Mouse (Mus musculus): ENCODE results near the gene Sox5. TPM values are rescaled to one million over a fixed set of nuclear protein-coding genes. Genes with fewer than 3 reads are reported as not detected.
"Not testable (repeated sequence)": the region's sequence is repeated elsewhere in the genome, so short reads cannot be mapped to it uniquely, and the experiment has no call there.

The Sox5 gene
- polyA plus RNA-seq, 1 experiment from 2014 or later, result 198 TPM

GRCm38 (mm10) chr6:144201402-144202040 lies 580.3 kb downstream of the Sox5 start:
- no peaks in the 10 kb centered on the region for H3K36me3 ChIP-seq (ENCODE audit: poor library complexity, severe bottlenecking)
- no peaks in the 10 kb centered on the region for H3K27me3 ChIP-seq
- 0 out of 2 replicates have a peak overlapping the region, but pooled peaks have one; percentile 18 for H3K9ac ChIP-seq
- no peak for ATAC-seq
- H3K4me2 ChIP-seq, result peak overlapping the region; percentile 31
- no peak overlapping the region for H3K27ac ChIP-seq
- WGBS, result 78% methylated on average over 5 of the region's 5 CpGs
- no peaks in the 10 kb centered on the region for H3K9me3 ChIP-seq (replicated peaks)
- H3K4me3 ChIP-seq, result peak overlapping the region; percentile 1; the same call in 1 of the 2 replicates
- H3K4me1 ChIP-seq, result peaks cover 68% of the 10 kb centered on the region

DNA sequence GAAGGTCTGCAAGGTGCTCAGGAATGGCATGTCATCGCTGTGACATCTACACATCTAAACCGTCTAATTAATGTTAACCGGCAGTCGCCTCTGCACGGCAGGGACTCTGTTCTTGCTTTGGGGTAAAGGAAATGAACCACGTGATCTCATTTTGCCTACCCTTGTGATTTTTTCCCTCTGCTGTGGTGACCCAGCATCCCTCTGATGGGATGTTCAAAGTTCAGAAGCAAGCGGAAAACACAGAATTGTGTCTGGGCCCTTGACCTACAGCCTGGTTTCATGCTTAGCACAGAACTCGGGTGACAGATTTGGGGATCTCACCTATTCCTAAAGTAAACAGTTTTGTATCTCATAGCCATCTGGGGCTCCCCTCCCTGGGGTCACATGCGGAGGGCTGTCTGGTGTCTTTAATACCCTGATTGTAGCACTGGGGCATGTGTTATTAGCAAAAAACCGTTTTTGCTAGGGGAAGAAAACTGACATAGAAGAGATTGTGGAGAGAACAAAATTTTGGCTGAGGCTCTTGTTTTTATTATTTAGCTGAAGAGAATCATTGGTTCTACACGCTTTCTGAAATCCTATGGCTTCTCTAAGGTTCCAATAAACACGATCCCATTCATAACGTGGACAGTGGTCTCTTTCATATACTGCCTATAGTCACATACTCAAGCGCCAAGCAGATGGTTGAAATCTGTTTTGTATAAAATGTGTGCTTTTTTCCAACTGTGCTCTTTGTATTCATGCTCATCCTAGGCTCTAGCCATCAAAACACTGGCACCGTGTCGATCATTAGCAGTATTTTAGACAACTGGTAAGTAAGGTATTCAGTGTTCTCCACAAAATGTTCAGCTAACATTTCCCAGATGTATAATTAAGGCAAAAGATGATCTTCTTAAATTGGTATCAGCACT lies 584.3 kb downstream of the Sox5 start:
- Histone ChIP-seq H3K27me3 (no peaks in the 10 kb centered on the region), H3K4me1 (peaks cover 34% of the 10 kb centered on the region), H3K36me3 (ENCODE audit: poor library complexity, severe bottlenecking) (0 out of 2 replicates have a peak, but pooled peaks cover under 1% of the 10 kb centered on the region), H3K9ac (no peak overlapping the region), H3K4me2 (peak overlapping the region; percentile 33), H3K4me3 (no peak overlapping the region), H3K27ac (peak overlapping the region; percentile 65), H3K9me3 (replicated peaks) (no peaks in the 10 kb centered on the region)
- 52% methylated on average over 16 of the region's 16 CpGs for WGBS
- peak; percentile 63 for ATAC-seq

DNA sequence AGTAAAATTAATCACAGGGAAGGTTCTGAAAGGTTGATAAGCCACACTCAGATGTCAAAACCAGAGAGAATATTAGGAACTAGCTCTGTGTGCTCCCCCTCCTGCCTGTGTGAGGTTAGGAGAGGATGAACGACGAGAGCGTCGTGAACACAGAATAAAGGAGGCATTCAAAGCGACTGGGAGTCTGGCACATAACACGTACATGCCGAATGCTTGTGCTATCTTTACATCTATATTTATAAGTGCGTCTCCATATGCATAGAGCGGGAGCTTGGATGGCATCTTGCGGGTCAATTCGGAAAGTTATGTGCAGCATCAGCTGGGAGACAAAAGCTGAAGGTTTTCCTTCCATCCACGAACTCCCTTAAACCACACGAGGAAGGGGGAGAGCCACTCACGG lies 585.8 kb downstream of the Sox5 start:
- Histone ChIP-seq H3K9ac (no peak overlapping the region), H3K9me3 (replicated peaks) (peaks cover 12% of the 10 kb centered on the region; the same call in 1 of the 2 replicates), H3K4me2 (0 out of 2 replicates have a peak overlapping the region, but pooled peaks have one; percentile 10), H3K27me3 (no peaks in the 10 kb centered on the region), H3K4me1 (peaks cover 24% of the 10 kb centered on the region), H3K4me3 (no peak overlapping the region), H3K27ac (no peak overlapping the region), H3K36me3 (ENCODE audit: poor library complexity, severe bottlenecking) (peaks cover 15% of the 10 kb centered on the region)
- 73% methylated on average over 14 of the region's 14 CpGs for WGBS
- ATAC-seq, result no peak

DNA sequence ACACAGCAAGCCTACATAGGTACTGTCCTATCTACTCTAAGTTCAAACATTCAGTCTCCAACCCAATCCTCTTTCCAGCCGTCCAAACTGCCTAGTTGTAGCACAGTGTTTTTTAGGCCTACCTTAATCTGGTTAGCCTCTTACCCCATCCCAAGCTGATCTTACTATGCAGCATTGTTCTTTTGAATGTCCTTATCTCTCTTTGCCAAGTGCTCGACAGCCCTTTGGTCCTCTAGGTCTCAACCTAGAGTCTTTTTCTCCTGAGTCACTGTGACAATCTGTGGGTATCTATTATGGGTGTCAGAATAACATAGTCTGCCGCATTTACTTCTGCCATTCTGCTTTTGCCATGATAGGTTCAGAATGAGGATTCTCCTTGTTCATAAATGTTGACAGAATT lies 598.7 kb downstream of the Sox5 start:
- Histone ChIP-seq H3K9me3 (replicated peaks) (no peaks in the 10 kb centered on the region), H3K36me3 (ENCODE audit: poor library complexity, severe bottlenecking) (peaks cover 7% of the 10 kb centered on the region; the same call in 1 of the 2 replicates), H3K9ac (no peak overlapping the region), H3K4me2 (no peak overlapping the region), H3K27ac (no peak overlapping the region), H3K27me3 (no peaks in the 10 kb centered on the region), H3K4me1 (peaks cover 26% of the 10 kb centered on the region), H3K4me3 (no peak overlapping the region)
- WGBS, result 95% methylated on average over 3 of the region's 3 CpGs
- ATAC-seq, result no peak

GRCm38 (mm10) chr6:144182429-144182828 lies 599.3 kb downstream of the Sox5 start:
- H3K27me3 ChIP-seq; H3K4me3 ChIP-seq; H3K27ac ChIP-seq; H3K9ac ChIP-seq; ATAC-seq; H3K4me2 ChIP-seq; H3K36me3 ChIP-seq (ENCODE audit: poor library complexity, severe bottlenecking); H3K9me3 ChIP-seq (replicated peaks): not testable (repeated sequence)
- WGBS, result 96% methylated on average over 13 of the region's 13 CpGs
- peaks cover 26% of the 10 kb centered on the region for H3K4me1 ChIP-seq

DNA sequence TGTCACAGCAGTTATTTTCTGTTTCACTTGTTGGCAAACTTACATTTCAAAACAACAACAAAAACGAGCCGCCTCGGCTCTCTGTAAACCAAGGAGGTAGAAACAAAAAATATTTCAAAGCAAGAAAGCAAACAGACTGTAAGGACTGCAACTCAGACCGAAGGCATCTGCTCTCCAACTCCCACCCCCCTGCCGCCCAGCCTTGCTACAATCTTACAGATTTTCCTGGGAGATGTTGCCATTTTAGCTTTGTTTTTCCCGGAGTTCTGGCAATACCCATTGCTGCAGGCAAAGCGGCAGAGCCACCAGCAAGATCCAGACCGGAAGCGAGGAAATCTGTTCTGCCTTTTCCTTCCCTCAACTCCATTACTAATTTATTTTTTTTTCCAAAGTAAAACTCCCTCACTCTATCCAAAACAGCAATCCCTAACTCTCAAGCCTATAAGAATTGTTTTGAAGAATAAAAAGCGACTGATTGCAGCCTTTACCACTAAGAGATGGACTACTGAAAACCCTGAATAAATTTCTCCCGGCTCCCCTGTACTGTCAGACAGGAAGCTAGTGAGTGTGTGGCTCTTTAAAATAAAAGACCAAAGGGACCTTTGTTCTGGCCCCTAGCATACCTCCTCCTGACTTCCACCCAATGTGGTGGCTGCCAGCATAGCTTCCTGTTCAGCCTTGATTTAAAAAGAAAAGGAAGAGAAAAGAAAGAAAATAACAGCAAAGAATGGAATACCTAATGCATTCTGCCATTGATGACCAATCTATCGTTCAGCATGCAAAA lies 600.5 kb downstream of the Sox5 start:
- H3K4me2 ChIP-seq, result peak overlapping the region; percentile 45
- no peaks in the 10 kb centered on the region for H3K9me3 ChIP-seq (replicated peaks)
- H3K27ac ChIP-seq, result 0 out of 2 replicates have a peak overlapping the region, but pooled peaks have one; percentile 1
- H3K36me3 ChIP-seq (ENCODE audit: poor library complexity, severe bottlenecking), result peaks cover 7% of the 10 kb centered on the region; the same call in 1 of the 2 replicates
- peaks cover 31% of the 10 kb centered on the region for H3K4me1 ChIP-seq
- WGBS, result 27% methylated on average over 12 of the region's 12 CpGs
- H3K4me3 ChIP-seq, result peak overlapping the region; percentile 15; the same call in 1 of the 2 replicates
- no peak; the same call in 1 of the 2 replicates for ATAC-seq
- no peaks in the 10 kb centered on the region for H3K27me3 ChIP-seq
- no peak overlapping the region; the same call in 1 of the 2 replicates for H3K9ac ChIP-seq

- Histone ChIP-seq H3K4me2 (no peak overlapping the region), H3K9ac (no peak overlapping the region), H3K4me3 (no peak overlapping the region), H3K9me3 (replicated peaks) (no peaks in the 10 kb centered on the region), H3K27ac (no peak overlapping the region), H3K36me3 (ENCODE audit: poor library complexity, severe bottlenecking) (peaks cover 7% of the 10 kb centered on the region; the same call in 1 of the 2 replicates), H3K27me3 (no peaks in the 10 kb centered on the region), H3K4me1 (peaks cover 37% of the 10 kb centered on the region)
- ATAC-seq, result no peak
- WGBS, result 81% methylated on average over 3 of the region's 3 CpGs
These were observed 602.7 kb downstream of the Sox5 start for GRCm38 (mm10) chr6:144179111-144179510.

DNA sequence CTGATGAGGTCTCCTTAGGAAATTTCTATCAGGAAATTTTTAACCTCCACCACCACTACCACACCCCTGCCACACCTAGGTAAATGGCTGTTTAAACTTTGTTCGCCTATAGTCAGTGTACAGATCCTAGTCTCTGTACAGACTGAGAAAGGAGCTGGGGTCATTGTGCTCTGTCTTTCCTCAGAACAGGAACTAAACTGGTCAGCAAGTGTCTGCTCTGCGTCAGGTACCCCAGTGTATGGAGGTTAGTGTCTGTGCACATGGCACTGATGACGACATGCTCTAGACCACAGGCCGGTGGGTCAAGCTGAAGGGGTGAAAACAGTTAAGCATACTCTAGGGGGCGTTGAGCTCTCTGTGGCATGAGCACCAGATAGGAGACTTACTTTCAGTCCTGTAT lies 605.1 kb downstream of the Sox5 start:
- ATAC-seq, result 0 out of 2 replicates have a peak, but pooled peaks have one; percentile 27
- H3K9me3 ChIP-seq (replicated peaks), result no peaks in the 10 kb centered on the region
- H3K4me3 ChIP-seq, result no peak overlapping the region
- H3K27ac ChIP-seq, result no peak overlapping the region
- H3K4me1 ChIP-seq, result peaks cover 32% of the 10 kb centered on the region
- H3K36me3 ChIP-seq (ENCODE audit: poor library complexity, severe bottlenecking), result no peaks in the 10 kb centered on the region
- 88% methylated on average over 5 of the region's 5 CpGs for WGBS
- no peaks in the 10 kb centered on the region for H3K27me3 ChIP-seq
- no peak overlapping the region for H3K4me2 ChIP-seq
- no peak overlapping the region for H3K9ac ChIP-seq

GRCm38 (mm10) chr6:144175590-144175989 lies 606.2 kb downstream of the Sox5 start:
- Histone ChIP-seq H3K9me3 (replicated peaks) (no peaks in the 10 kb centered on the region), H3K27me3 (no peaks in the 10 kb centered on the region), H3K4me2 (no peak overlapping the region), H3K27ac (no peak overlapping the region), H3K36me3 (ENCODE audit: poor library complexity, severe bottlenecking) (no peaks in the 10 kb centered on the region), H3K4me3 (no peak overlapping the region), H3K4me1 (peaks cover 27% of the 10 kb centered on the region), H3K9ac (no peak overlapping the region)
- ATAC-seq, result no peak
- WGBS, result 95% methylated on average over 3 of the region's 3 CpGs

GRCm38 (mm10) chr6:144170541-144170940 lies 611.2 kb downstream of the Sox5 start:
- Histone ChIP-seq H3K4me3 (no peak overlapping the region), H3K4me2 (no peak overlapping the region), H3K9me3 (replicated peaks) (no peaks in the 10 kb centered on the region), H3K4me1 (peaks cover 62% of the 10 kb centered on the region), H3K27ac (no peak overlapping the region), H3K36me3 (ENCODE audit: poor library complexity, severe bottlenecking) (no peaks in the 10 kb centered on the region), H3K9ac (no peak overlapping the region), H3K27me3 (no peaks in the 10 kb centered on the region)
- WGBS, result 53% methylated on average over 4 of the region's 4 CpGs
- no peak for ATAC-seq

DNA sequence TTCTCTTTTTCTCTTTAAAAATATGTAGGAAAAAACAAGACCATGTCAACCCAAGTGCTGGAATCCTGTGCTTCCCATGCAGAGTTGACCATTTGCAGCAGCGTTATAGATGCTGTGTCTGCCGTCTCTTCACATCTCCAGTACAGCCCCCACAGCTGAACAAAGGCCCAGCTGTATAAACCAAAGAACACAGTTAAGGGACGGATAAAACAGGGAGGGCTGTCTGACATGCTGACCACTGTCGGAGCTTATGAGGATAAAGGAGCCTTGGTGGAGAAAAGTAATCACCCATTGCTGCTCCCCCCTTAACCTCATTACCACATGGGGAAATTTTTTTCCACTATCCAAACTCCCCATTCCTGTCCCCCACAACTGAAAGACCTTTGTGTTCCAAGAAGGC lies 612.0 kb downstream of the Sox5 start:
- Histone ChIP-seq H3K4me2 (no peak overlapping the region; the same call in 1 of the 2 replicates), H3K4me1 (peaks cover 57% of the 10 kb centered on the region), H3K4me3 (no peak overlapping the region), H3K9ac (no peak overlapping the region), H3K9me3 (replicated peaks) (no peaks in the 10 kb centered on the region), H3K27me3 (no peaks in the 10 kb centered on the region), H3K36me3 (ENCODE audit: poor library complexity, severe bottlenecking) (no peaks in the 10 kb centered on the region), H3K27ac (no peak overlapping the region)
- WGBS, result 10% methylated on average over 4 of the region's 4 CpGs
- no peak for ATAC-seq

Measured in forebrain, embryonic 13.5 days (tissue).